Mouse (Mus musculus) erythroblast, adult 5-6 weeks (primary cell): ENCODE data around the gene Kpna2. TPM values are rescaled to one million over a fixed set of nuclear protein-coding genes. Genes with fewer than 3 reads are reported as not detected.
A peak's percentile ranks its signal among the peaks of the same experiment; 100 is the strongest.
"Not testable (repeated sequence)": the region's sequence is repeated elsewhere in the genome, so short reads cannot be mapped to it uniquely, and the experiment has no call there.

Source experiments
- ATAC-seq: replicated peaks from 2 replicates; pipeline ENCODE4 v1.8.0; 2016; ENCODE audit warnings: moderate number of reproducible peaks, mild to moderate bottlenecking, moderate TSS enrichment, inconsistent platforms; ENCODE audit not compliant: poor library complexity, low FRiP score, severe bottlenecking
- total RNA-seq, 2 experiments: library from RNA; stranded (forward) in 1 of 2; stranded (reverse) in 1 of 2; fragments of 150-400 nt in 1 of 2; fragments of 200-764, 138-1000 nt in 1 of 2; gene quantifications; 2 replicates each; pipeline versions ENCODE4 v1.2.3 to v1.2.4; 2015 to 2017; ENCODE audit warnings: low replicate concordance in 2 of 2

Kpna2 gene
- total RNA-seq, 2 experiments from 2014 or later = 88.5 to 127 TPM

- not testable (repeated sequence) for ATAC-seq
Observed at GRCm38 (mm10) chr11:107019722-107020121, 20.4 kb upstream of the Kpna2 start.

DNA sequence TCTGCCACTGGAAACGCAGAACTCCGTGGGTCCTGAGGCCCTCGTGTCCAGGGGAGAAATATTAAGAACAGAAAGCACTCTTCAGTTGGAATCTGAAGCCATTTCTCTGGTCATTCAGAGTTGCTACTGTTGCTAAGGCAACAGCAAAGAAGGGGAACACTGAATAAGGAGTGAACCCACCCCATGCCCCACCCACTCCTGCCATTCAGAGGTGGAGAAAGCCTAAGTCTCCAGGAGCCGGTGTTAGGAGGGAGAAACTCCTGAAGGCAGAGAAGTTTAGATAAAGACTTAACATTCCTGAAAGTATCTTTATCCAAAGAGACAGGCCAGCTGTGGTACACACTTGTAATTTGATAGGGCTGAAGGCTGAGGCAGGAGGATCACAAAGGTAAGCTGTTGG, 20.0 kb upstream of the Kpna2 start:
- ATAC-seq = no peak

DNA sequence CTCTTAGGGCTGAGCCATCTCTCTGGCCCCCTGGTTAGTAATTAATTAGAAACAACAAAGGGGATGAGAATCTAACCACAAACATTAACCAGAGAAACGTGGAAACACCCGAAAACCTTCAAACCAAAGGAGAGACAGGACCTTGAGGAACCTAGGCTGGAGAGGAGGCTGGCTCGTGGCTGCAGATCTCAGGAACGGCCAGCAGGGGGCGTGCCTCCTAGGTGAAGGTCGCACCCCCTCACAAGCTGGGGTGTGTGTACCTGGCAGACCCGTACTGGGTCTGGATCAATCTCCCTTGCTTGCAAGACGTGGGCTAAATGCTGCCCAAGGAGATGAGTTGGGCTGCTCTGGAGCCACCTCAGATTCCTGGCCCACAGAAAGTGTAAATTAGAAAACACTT, 19.3 kb upstream of the Kpna2 start:
- ATAC-seq = peak; percentile 51; the same call in 1 of the 2 replicates

GRCm38 (mm10) chr11:107017339-107017886, 18.1 kb upstream of the Kpna2 start:
- ATAC-seq = no peak

- ATAC-seq = no peak
Observed at GRCm38 (mm10) chr11:107016893-107017292, 17.6 kb upstream of the Kpna2 start.

- ATAC-seq = not testable (repeated sequence)
Observed at GRCm38 (mm10) chr11:107015535-107016187, 16.3 kb upstream of the Kpna2 start.

- ATAC-seq = no peak
Observed at GRCm38 (mm10) chr11:107014597-107015309, 15.4 kb upstream of the Kpna2 start.

GRCm38 (mm10) chr11:107014020-107014585, 14.8 kb upstream of the Kpna2 start:
- ATAC-seq = no peak

DNA sequence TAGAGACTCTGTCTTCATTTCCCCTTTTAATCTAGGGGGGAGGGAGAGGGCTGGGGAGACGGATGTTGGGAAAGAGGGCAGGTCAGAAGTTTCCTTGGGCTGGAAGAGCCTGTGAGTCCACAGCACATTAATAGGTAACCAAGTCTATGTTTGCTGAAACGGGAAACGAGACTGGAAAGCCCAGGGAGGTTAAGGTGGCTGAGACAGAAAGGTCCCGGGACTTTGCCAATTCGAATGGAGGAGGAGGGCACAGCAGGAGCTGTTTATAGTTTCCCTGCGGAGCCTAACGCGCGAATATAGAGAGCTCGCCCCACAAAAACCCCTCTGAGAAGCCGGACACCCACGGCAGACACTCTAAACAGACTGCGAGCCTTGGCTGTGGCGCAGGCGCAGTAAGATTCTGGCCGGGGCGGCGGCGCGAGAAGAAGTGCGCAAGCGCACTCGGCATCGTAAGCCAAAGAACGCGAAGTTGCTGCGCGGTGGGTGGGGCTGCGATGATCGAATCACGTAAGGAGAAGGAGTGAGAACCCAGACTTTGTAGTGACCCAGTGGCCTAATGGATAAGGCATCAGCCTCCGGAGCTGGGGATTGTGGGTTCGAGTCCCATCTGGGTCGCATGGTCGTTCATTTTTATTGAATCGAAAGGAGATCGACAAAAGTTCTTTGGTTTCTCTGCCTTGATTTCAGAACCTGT, 13.1 kb upstream of the Kpna2 start:
- ATAC-seq = peak; percentile 94

DNA sequence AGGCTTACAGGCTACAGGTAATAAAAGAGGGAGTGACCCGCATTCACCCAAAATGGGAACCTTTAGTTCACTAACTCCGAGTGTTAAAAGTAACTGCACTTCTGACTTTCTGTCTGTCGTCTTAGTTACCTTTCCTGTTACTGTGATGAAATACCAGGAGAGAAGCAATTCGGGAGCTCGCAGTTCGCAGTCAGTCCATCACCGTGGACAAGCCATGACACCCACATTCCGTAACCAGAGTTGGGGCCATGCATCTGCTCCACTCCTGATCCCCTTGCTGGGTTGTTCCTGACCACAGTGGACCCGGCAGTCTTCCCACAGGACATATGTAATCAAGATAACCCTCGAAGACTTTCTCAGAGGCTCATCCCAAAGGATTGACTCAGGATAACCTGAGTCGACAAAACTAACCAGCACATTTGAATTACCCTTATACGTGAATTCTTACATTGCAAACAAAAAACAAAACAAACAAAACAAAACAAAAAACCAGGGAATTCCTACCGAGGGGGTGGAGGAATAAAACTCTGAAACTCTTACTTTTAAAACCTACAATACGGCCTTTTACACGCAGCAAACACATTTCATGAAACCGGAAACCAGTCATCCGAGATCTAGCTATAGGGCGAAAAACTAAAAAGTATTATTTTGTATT, 12.5 kb upstream of the Kpna2 start:
- ATAC-seq = no peak; the same call in 1 of the 2 replicates

- ATAC-seq = no peak
Observed at GRCm38 (mm10) chr11:107011171-107011570, 11.8 kb upstream of the Kpna2 start.

DNA sequence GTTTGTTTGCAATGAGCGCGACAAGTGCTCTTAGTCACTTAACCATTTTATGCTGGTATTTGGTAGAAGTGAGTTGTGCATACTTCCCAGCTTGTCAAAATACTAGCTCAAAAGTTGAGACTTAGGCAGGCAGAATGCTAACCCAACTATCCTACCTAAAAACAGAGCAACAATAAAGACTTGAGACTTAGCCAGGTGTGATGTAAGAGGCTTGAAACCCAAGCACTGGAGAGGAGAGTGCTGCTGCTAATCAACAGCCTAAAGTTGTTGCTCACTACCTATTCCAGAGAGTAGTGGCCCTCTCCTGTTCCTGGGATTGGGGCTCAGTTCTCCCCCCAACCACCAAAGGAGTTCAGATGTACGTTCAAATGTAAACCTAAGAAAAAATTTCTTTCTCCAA, 11.1 kb upstream of the Kpna2 start:
- no peak for ATAC-seq

- ATAC-seq = no peak
Observed at GRCm38 (mm10) chr11:107005538-107005937, 6.2 kb upstream of the Kpna2 start.

DNA sequence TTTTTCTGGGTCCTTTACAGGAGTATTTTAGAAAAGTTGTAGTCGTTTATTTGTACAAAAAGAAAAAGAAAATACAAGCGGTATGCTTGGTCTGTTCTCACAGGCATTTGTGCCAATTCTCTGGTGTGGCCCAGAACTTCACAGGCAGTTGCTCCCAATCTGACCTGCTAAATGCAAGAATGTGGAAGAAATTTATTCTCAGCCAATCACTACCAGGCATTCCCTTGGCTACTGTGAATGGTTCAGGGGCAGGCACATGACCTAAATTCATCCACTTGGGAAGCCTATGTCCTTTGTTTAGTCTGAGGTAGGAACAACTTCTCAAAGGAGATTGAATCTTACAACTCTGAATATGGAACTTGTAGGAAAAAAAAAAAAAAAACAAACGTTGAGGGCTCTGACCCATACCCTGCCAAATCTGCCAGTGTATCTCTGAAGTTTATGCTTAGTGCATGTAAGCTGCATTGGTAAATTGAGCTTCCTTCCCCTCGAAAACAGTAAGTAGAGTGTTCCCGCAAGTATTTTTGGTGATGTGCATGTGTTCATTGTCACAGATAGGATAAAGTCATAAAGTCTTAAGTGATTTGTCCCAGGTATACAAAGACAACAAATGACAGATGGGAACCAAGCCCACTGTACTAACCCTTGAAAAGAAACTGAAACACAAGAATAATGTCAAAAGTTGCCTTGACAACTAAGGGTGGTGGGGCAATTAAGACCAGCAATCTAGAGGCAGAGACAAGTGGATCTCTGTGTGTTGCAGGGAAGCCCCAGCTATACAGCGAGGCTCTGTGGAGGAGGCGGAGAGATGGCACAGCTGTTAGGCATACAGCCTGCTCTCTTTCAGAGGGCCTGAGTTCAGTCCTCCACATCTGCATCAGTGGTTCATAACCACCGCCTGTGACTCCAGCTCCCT, 2.7 kb upstream of the Kpna2 start:
- no peak for ATAC-seq

DNA sequence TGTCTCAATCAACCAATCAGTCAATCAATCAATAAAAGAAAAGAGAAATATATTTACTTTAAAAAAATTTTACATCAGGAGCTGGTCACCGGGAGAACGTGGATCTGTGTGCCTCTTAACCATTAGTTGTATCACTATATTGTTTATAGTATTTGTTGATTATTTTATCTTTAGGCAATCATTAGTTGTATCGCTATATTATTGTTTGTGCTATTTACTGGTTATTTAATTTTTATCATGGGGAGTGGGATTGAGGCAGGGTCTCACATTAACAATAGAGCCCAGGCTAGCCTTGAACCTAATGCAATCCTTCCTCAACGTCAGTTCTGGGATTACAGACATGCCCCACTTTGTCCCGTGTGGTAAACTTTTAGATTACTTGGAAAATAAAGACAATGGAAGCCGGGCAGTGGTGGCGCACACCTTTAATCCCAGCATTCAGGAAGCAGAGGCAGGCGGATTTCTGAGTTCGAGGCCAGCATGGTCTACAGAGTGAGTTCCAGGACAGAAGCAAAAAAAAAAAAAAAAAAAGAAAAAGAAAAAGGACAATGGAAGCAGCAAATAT, 690 bp upstream of the Kpna2 start:
- no peak for ATAC-seq

DNA sequence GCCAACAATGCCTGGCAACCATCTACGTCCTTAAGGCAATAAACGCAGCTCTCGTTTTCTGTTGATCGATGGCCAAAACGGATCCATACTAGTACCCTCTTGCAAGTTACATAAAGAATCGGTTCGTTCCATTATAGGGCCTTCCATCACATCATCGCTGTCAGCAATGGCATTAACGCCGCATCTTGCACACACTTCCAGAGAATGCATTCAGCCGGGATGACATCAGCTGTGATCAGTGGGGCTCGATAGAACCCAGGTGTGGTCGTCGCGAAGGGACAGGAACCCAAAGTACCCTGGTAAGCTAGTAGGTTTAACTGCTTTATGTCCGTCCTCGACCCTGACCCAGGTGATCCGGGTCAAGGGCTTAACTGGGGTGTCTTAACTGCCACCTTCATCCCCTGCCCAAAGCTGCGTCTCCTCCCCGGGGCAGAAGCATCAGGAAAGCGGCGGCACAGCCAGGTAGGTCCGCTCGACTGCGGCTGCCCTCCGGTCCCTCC, 640 bp downstream of the Kpna2 start:
- ATAC-seq = peak; percentile 37

- ATAC-seq = no peak
Observed at GRCm38 (mm10) chr11:106997976-106998375, 1.4 kb downstream of the Kpna2 start.

DNA sequence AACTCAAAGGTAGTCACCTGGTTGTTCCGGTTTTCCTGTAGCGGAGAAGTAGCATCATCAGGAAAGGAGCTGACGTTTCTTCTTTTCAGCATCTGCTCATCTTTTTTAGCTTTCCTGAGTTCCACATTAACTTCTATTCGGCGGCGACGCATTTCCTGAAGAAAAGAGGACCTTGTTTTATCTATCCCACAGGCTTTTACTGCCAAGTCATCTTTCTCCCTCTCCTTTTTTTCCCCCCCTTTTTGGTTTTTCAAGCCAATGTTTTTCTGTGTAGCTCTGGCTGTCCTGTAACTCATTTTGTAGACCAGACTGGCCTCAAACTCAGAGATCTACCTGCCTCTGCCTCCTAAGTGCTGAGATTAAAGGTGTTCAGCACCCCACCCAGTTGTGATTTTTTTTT, 2.8 kb downstream of the Kpna2 start:
- ATAC-seq = not testable (repeated sequence)
